Mouse (Mus musculus) gastrocnemius, postnatal 25 days (tissue): ENCODE measurements around the gene Gpr4. TPM values are rescaled to one million over a fixed set of nuclear protein-coding genes. Genes with fewer than 3 reads are reported as not detected.

Experiments
- DNase-seq: peaks from one replicate; pipeline ENCODE4 v3.0.0; 2022
- microRNA-seq, 2 experiments: library from miRNA; unstranded; fragments of <30 nt; microRNA quantifications; one replicate each; pipeline ENCODE4 v1.2.0; 2021; ENCODE audit warnings: borderline replicate concordance in 2 of 2
- total RNA-seq, 2 experiments: library from RNA; stranded (reverse); gene quantifications; 1 replicate in 1 of 2; 2 replicates in 1 of 2; pipeline ENCODE4 v1.2.3; 2021

The Gpr4 gene
- total RNA-seq, 2 experiments from 2014 or later: 1.7 to 2.4 TPM

DNA sequence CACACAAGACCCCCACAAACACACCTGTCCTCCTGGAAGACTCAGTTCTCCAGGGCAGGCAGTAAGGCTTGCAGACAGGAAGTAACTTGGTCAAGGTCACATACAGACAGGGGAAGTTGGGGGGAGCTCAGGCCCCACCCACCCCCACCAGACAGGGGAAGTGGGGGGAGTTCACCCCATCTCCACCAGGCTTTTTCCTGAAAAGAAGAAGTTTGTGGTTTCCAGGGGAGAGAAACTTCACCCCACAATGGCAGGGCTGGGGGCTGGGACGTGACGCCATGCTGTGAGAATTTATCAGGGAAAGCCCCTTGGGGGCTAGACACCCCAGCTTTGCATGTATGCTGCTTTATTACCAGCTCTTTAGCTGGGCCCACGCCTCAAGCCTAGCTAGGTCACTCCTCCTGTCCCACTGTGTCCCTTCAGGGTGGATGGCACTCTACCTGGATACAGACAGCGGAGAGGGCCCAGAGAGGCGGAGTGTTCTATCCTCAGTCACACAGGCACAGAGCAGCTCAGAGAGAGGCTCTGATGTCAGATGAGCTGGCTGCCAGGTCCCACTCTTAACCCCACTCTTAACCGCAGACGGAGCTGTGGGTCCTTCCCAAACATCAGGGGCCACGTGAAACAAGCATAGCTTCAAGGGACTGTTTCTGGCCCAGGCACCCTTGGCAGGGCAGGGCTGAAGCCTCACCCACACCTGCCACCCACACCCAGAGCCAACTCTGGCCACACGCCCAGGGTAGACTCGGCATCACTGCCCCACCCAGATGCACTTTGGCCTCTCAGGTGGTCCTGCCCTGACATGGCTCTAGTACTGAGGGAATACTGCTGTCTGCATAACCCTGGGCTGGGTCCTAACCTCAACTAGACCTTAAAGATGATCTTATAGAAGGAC is 53.8 kb downstream of the Gpr4 start:
- DNase-seq: no peak

DNA sequence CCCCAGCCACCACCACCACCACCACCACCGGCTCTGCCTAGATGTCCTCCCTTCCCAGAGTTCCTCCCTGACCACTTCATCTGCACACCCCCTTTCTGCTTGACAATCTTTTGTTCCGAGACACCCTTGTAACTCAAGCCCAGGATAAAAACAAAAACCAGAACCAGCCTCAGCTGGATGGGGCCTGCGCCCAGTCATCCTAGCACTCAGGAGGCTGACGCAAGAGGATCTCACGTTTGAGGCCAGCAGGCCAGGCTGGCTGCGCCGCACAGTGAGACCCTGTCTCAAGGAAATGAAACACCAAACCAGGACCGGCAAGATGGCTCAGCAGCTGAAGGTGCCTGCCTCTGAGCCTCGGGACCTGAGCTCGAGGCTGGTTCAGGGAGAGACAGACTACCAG is 54.7 kb downstream of the Gpr4 start:
- DNase-seq: no peak

DNA sequence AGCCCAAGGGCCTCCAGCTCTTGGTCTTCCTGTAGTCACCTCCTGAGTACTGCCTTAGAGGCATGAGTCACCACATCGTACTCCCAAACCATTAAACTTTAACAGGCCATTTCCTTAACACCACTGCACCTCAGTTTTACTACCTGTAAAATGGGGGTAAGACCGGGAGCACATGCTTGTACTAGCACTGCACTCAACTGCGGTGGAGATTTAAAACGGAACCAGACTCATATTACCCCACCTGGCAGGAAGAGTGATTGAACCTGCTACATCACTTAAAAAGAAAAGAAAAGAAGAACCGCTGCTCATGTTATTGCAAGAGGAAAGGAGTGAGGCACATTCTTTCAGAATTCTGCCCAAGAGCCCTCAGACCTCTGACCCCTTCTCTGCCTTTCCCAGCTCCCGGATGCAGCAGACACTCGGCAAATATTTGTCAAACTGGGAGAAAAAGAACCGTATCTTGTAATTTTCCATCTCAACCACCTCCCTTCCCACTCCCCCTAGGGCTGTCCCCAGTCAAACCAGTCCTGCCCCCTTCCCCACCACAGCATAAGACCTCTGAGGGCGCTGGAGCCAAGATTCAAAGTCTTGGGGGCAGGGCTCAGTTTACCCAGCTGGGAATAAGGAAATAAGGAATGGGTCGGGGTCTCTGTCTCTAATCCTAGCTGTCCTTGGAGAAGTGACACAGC is 56.8 kb downstream of the Gpr4 start:
- DNase-seq: no peak

DNA sequence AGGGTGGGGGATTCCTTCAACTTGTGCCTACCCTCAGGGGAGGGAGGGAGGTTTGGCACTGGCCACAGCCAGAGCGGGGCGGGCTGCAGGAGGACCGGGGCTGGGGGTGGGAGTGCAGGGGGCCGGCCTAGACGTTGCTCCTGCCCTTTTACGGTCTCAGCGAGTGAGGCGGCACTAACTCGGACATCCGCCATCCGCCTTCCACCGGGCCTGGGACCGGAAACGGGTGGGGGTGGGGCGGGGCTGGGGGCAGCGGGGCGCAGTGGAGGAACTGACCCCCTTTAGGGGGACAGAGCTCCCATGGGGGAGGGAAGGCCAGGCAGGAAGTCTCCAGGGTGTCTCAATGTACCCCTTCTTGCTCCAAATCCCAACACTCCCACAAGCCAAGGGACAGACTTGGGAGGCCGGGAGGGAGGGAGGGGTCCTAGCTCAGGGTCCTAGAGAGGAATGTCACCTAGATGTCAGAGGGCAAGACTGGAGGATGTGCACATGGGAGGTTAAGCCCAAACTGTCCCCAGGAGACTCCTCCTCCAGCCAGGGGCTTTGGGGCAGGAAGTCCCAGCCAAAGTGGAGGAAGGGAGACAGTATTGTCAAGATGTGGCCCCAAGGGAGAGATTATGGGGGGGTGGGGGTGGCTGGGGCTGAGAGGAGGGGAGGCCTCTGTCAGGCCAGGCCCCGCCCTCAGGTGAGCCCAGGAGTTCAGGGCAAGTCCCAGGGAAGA is 57.5 kb downstream of the Gpr4 start:
- peak; percentile 78 for DNase-seq

DNA sequence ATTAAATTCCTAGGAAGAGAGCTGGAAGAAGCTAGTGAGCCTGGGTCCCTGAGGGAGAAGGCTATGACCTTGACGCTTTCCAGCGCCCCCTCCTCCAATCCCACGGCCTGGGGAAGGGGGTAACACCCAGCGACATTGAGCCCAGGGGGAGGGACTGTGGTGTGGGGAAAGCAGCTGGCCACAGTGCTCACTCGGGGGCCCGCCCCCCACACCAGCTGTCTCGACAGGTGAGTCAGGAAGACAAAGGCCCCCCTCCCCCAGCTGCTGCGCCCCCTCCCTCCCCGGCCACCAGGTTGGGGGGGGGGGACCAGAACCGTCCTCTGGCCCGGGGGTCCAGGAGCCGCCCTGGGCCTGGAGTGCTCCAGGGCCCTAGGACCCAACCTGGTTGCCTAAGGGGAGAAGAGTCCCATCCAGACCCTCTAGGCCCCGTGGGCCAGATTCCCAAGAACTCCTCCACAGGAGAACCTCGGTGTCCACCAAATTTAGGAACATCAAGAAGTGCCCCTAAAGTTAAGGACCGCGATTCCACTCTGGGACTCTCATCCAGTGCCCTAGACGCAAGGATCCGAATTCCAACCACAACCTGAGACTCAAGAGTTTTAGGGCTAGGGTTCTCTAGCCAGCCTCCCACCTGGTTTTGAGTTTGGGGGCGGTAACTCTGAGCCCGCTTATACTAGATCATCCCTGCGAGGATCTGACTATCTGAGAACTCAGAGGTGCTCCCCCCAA is 58.3 kb downstream of the Gpr4 start:
- DNase-seq: no peak

DNA sequence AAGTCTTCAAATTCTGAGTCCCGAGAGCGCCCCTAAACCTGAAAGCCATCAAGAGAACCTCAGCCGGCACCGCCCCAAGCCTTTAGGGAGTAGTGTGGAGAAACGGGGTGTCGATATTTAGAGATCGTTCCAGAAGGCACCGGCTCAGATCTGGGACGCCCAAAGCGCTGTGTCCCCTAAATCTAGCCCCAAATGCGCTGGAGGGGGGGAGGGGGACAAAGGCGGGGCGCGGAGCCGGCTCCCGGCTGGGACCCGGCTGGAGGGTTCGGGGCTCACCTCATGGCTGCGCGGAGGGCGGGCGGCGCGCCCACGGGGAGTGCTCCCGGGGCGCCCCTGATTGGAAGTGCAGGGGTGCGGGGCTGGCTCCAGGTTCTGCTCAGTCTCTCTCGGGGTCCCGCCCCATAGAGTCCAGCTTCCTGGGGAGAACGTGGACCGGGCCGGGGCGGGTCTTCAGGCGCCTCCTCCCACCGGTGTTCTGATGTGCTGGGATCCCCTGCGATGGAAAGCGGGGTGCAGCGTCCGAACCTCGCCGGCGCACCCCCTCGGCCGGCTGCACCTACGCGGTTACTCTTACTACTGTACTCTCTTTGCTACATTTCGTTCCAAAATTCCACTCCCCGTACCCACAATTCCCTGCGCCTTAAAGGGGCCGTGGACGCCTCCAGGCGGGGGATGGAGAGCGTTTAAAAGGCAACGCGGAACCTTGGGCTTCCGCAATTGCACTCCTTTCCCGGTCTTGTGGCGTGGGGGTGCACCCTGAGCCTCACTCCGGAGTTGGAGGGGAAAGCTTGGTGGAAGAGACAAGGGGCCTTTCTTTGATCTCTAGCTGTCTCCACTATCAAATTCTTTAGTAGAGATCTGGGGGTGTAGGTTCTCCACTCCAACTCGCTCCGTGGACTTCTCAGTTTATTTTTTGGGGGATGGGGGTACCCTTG is 59.2 kb downstream of the Gpr4 start, which contains the start of gene Vasp:
Gene Vasp, minus strand, starts transcription at position 580 of the 935 bp plus-strand sequence.
- peak; percentile 77 for DNase-seq

DNA sequence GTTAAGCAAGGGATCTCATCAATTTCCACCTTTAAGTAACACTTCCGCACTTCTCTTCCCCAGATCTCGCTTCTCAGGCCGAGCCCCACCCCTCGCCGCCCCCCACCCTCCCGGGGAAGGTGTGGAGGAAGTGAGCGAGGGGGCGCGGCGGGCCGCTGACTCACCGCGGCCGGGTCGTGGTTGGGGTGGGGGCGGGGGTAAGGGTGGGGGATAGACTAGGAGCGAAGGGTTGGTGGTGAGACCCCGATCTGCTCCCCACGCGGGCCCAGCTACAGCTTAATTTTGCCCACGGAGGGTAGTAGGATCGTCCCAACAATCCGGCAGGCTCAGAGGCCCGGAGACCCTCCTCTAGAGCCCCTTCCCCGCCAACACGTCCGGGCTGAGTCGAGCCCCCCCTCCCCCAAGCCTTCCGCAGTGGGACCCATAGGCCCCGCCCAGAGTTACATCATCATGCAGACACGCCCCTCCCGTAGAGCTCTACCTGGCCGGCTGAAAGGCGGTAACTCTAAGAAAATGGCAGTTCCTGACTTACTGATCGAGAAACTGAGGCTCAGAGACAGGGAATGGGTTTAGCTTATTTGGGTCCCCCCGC is 59.9 kb downstream of the Gpr4 start:
- DNase-seq: peak; percentile 48

Small RNA genes within 50 kb of the gene (microRNA-seq; reads per million reads assigned to microRNA genes)
- 52.3 to 75.2 reads per million in 2 experiments for gene Mir330

Other genes starting within 250 kb of the Gpr4 start
- not detected for gene Nanos2, start 225.1 kb upstream of the Gpr4 start, total RNA-seq
- gene Mypop, start 221.3 kb upstream of the Gpr4 start, total RNA-seq: 1 to 10 TPM; 4.3 to 4.9 TPM
- gene Irf2bp1, start 208.5 kb upstream of the Gpr4 start, total RNA-seq: 10 to 100 TPM; 13.7 to 14.3 TPM
- gene Foxa3, start 189.0 kb upstream of the Gpr4 start, total RNA-seq: not detected
- 10 to 100 TPM; 56.6 to 59.4 TPM for gene Sympk, start 188.2 kb upstream of the Gpr4 start, total RNA-seq
- gene Rsph6a, start 157.8 kb upstream of the Gpr4 start, total RNA-seq: not detected
- gene Dmwd, start 136.3 kb upstream of the Gpr4 start, total RNA-seq: 10 to 100 TPM; 22.4 to 22.7 TPM
- 100 to 1,000 TPM; 315 to 350 TPM for gene Dmpk, start 128.7 kb upstream of the Gpr4 start, total RNA-seq
- gene Six5, start 117.9 kb upstream of the Gpr4 start, total RNA-seq: 1 to 10 TPM; 2.0 to 2.7 TPM
- not detected for gene Gm4969, start 94.2 kb upstream of the Gpr4 start, total RNA-seq
- gene Fbxo46, start 92.7 kb upstream of the Gpr4 start, total RNA-seq: 1 to 10 TPM; 2.9 TPM
- gene Qpctl, start 63.2 kb upstream of the Gpr4 start, total RNA-seq: 1 to 10 TPM; 2.3 to 2.5 TPM
- 10 to 100 TPM; 48.2 to 50.0 TPM for gene Snrpd2, start 62.8 kb upstream of the Gpr4 start, total RNA-seq
- gene Gipr, start 46.4 kb upstream of the Gpr4 start, total RNA-seq: not detected
- 1 to 10 TPM; 8.4 to 9.4 TPM for gene Eml2, start 36.1 kb upstream of the Gpr4 start, total RNA-seq
- 10 to 100 TPM; 39.4 to 41.3 TPM for gene Opa3, start 15.8 kb downstream of the Gpr4 start, total RNA-seq
- 10 to 100 TPM; 16.3 to 18.0 TPM for gene Vasp, start 59.3 kb downstream of the Gpr4 start, total RNA-seq
- not detected for gene Ppm1n, start 67.5 kb downstream of the Gpr4 start, total RNA-seq
- gene Rtn2, start 70.1 kb downstream of the Gpr4 start, total RNA-seq: 100 to 1,000 TPM; 943 to 950 TPM
- gene Fosb, start 97.5 kb downstream of the Gpr4 start, total RNA-seq: under 1 TPM; 0.43 to 0.64 TPM
- gene Ercc1, start 132.2 kb downstream of the Gpr4 start, total RNA-seq: 10 to 100 TPM; 21.5 to 25.4 TPM
- gene Cd3eap, start 146.9 kb downstream of the Gpr4 start, total RNA-seq: 10 to 100 TPM in 1 of 2 experiments, 1 to 10 TPM in 1; 8.5 to 10.1 TPM
- gene Ppp1r13l, start 147.2 kb downstream of the Gpr4 start, total RNA-seq: 1 to 10 TPM; 2.6 TPM
- 1 to 10 TPM; 7.8 to 8.8 TPM for gene Ercc2, start 169.5 kb downstream of the Gpr4 start, total RNA-seq
- under 1 TPM in 1 of 2 experiments, not detected in 1; 0.43 TPM for gene Klc3, start 191.6 kb downstream of the Gpr4 start, total RNA-seq
- gene Ckm, start 192.2 kb downstream of the Gpr4 start, total RNA-seq: over 10,000 TPM; 37,777 to 44,473 TPM
- 10 to 100 TPM; 13.2 to 13.8 TPM for gene Mark4, start 246.3 kb downstream of the Gpr4 start, total RNA-seq